Mouse (Mus musculus) gastrocnemius, adult 2 months (tissue): ENCODE measurements around the gene Chd1l. TPM values are rescaled to one million over a fixed set of nuclear protein-coding genes. Genes with fewer than 3 reads are reported as not detected.

ENCODE experiments used
- DNase-seq: peaks from one replicate; pipeline ENCODE4 v3.0.0; 2022
- H3K27ac ChIP-seq: fragments of 200-600 bp; 2 replicates; pipeline ENCODE4 v1.8.1; 2022; ENCODE audit warnings: mild to moderate bottlenecking
- H3K4me3 ChIP-seq: fragments of 200-600 bp; 2 replicates; pipeline ENCODE4 v1.8.1; 2022; ENCODE audit warnings: mild to moderate bottlenecking, moderate library complexity
- CTCF ChIP-seq: fragments of 200-600 bp; IDR thresholded peaks from 2 replicates; pipeline ENCODE4 v1.8.1; 2022; ENCODE audit warnings: antibody characterized with exemption, mild to moderate bottlenecking, moderate library complexity
- intact Hi-C: fragments of 180-260 bp; cut with DNase I; formaldehyde crosslinking; loops from one replicate; pipeline ENCODE4 v1.15.1; 2025
- long read RNA-seq, 2 experiments: library from polyadenylated mRNA; stranded (forward); transcript quantifications; one replicate each; pipeline ENCODE4 v2.0.0; 2021
- total RNA-seq, 2 experiments: library from RNA; stranded (reverse); gene quantifications; 2 replicates each; pipeline ENCODE4 v1.2.3; 2021

Gene Chd1l
- total RNA-seq: 10 to 100 TPM; 10.6 to 11.5 TPM
- long read RNA-seq, experiment 1, transcript Chd1l-201 (23 exons, 3,008 nt): major isoform, 9 of 23 reads
- long read RNA-seq, experiment 1, partial matches to known transcripts: 3 of 23 reads
- long read RNA-seq, experiment 1, other reads (novel, unspliced or antisense): 11 of 23 reads
- long read RNA-seq, experiment 2, transcript Chd1l-201 (23 exons, 3,008 nt): major isoform, 18 of 35 reads
- long read RNA-seq, experiment 2, partial matches to known transcripts: 2 of 35 reads
- long read RNA-seq, experiment 2, other reads (novel, unspliced or antisense): 15 of 35 reads

DNA sequence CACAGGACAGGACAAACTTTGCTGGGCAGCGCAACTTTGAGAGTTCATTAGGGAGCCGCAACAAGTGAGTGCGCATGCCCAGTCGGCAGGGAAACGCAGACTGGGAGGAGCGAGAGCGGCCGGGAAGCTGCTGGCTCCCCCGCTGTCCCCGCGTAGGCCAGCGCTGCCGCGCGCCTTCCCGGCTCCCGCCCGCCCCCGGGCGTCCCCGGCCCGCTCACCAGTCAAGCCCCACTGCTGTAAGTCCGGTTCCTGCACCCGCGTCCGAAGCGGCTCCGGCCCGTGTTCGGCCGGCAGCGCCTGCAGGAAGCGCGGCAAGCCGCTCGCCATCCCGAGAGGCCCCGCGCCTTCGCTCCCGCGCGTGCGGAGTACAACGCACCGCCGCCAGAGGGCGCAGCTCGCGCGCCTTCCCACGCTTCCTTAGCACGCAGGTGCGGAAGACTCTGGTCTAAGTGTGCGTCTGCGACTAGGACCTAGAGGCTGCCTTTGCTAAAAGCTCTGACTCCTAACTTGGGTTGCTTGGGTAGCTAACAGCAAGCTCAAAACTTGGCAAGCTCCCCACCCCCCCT, at the start of gene Chd1l:
Chd1l (minus strand) TSS at position 359 of the 566 bp plus-strand sequence.
- TF ChIP-seq CTCF: peak; percentile 100
- intact Hi-C loops: loop anchor here (2.0 kb wide), 1 partner anchor 45 kb away; no protein-coding TSS in a partner anchor
- peak within 1 kb of the TSS; percentile 91 for H3K4me3 ChIP-seq
- peak within 1 kb of the TSS; percentile 96 for H3K27ac ChIP-seq
- peak; percentile 95 for DNase-seq

DNA sequence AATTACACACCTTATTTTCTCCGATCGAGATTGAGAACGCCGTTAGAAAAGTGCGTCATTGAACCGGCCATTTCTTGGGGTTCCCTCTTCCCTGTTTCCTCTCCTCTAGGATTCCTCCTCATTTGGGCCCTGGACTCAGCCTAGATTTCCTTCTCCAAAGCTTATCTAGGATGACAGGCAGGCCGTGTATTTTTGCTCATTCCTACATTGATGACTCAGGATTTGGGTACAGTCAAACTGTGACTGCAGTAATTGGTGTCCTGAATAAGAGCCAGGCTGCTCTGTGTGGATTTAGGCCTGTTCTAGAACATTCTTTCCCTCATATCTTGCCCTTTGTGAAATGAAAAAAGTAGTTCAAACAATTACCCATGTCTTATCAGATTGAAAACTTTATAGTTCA, 49.7 kb upstream of the Chd1l start:
- Histone ChIP-seq H3K4me3 (peak overlapping the region; percentile 96), H3K27ac (peak overlapping the region; percentile 94)
- DNase-seq: no peak
- intact Hi-C loops: loop anchor here (5.0 kb wide), 1 partner anchor 108 kb away; no protein-coding TSS in a partner anchor
- TF ChIP-seq CTCF: no peak

GRCm38 (mm10) chr3:97658426-97659193, 48.6 kb upstream of the Chd1l start:
- DNase-seq: peak; percentile 90

GRCm38 (mm10) chr3:97657655-97658411, 47.8 kb upstream of the Chd1l start, which contains the start of gene Prkab2:
Gene Prkab2, plus strand, starts transcription at chr3:97658193.
- Histone ChIP-seq H3K4me3 (peak within 1 kb of the TSS; percentile 96), H3K27ac (peak within 1 kb of the TSS; percentile 94)
- intact Hi-C loops: loop anchor here (5.0 kb wide), 1 partner anchor 109 kb away; no protein-coding TSS in a partner anchor
- DNase-seq: peak; percentile 99
- no peak for TF ChIP-seq CTCF

More at GRCm38 (mm10) chr3:97658426-97659193, 48.6 kb upstream of the Chd1l start:
- intact Hi-C loops: loop anchor here (5.0 kb wide), 1 partner anchor 109 kb away; no protein-coding TSS in a partner anchor
- TF ChIP-seq CTCF: no peak
- H3K4me3 ChIP-seq: peak overlapping the region; percentile 96
- peak overlapping the region; percentile 94 for H3K27ac ChIP-seq

DNA sequence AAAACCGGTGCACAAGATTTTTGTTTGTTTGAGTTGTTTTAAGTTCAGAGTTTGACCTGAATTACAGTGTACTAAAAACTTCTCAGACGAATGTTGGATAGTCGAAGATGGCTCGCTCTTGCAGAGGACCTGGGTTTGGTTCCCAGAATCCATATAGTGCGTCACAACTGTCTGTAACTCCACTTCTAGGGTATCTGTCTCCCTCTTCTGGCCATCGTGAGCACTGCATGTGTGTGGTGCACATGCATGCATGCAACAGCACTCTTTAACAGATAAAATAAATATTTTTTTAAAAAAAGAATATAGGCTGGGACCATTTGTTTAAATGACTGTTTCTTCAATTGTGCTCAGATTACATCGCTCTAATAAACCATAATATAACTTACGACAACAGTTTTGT, 44.9 kb upstream of the Chd1l start:
- no peak overlapping the region for H3K4me3 ChIP-seq
- peak; percentile 40 for DNase-seq

GRCm38 (mm10) chr3:97653781-97654180, 43.8 kb upstream of the Chd1l start:
- Histone ChIP-seq H3K27ac (peak overlapping the region; percentile 95; the same call in 1 of the 2 replicates), H3K4me3 (no peak overlapping the region)
- no peak for DNase-seq
- no peak for TF ChIP-seq CTCF
- intact Hi-C loops: loop anchor here (2.0 kb wide), 1 partner anchor 43 kb away; the partner anchor contains the start of gene Chd1l

More for the DNA sequence above, 44.9 kb upstream of the Chd1l start:
- peak; percentile 64 for TF ChIP-seq CTCF
- intact Hi-C loops: loop anchor here (2.0 to 5.0 kb wide), 2 partner anchors 44 to 112 kb away; partner anchors contain the start of gene Chd1l
- no peak overlapping the region for H3K27ac ChIP-seq

GRCm38 (mm10) chr3:97651604-97652003, 41.6 kb upstream of the Chd1l start:
- H3K27ac ChIP-seq: peak overlapping the region; percentile 95
- H3K4me3 ChIP-seq: peak overlapping the region; percentile 70
- DNase-seq: peak; percentile 55
- intact Hi-C loops: no loop called here
- TF ChIP-seq CTCF: no peak

GRCm38 (mm10) chr3:97649469-97649868, 39.5 kb upstream of the Chd1l start:
- DNase-seq: no peak
- intact Hi-C loops: no loop called here
- TF ChIP-seq CTCF: no peak
- H3K27ac ChIP-seq: peak overlapping the region; percentile 17; the same call in 1 of the 2 replicates
- H3K4me3 ChIP-seq: peak overlapping the region; percentile 40

DNA sequence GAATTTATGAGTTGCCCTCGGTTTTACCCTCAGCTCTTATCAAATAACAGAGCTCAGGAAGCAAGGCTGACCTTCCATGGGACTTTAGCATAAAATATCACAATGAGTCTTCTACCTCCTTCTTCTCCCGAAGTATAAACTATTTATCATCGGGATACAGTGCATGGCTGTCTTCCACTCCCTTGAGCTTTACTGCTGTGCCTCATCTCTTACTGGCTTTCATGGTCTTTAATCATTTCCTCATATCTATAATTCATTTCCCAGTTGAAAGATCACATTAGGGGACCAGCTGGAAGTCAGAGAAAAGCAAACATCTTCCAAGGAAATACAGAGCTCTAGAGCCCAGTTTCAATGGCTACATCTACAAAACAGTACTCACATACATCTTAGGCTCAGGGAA, 39.0 kb upstream of the Chd1l start:
- intact Hi-C loops: no loop called here
- H3K27ac ChIP-seq: peak overlapping the region; percentile 17; the same call in 1 of the 2 replicates
- H3K4me3 ChIP-seq: peak overlapping the region; percentile 40
- no peak for TF ChIP-seq CTCF
- no peak for DNase-seq

DNA sequence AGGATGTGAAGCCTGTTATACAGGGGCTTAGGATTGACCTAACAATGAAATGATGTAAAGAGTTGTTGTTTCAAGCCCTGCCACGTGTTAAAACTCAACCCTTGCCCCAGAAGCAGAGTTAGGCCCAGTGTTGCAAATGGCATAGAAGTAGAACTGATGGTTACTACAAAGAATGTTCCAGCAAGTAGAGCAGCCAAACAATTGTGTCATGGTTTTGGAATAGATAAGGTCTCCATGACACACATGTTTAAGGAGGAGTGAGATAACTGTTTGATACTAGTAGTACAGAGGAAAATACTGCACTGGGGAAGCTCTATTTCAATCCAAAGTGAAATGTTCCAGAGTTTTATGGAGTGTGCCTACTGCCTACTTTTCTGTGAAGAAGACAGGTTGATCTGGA, 38.5 kb upstream of the Chd1l start:
- intact Hi-C loops: no loop called here
- DNase-seq: no peak
- TF ChIP-seq CTCF: no peak
- Histone ChIP-seq H3K4me3 (no peak overlapping the region), H3K27ac (peak overlapping the region; percentile 43; the same call in 1 of the 2 replicates)

DNA sequence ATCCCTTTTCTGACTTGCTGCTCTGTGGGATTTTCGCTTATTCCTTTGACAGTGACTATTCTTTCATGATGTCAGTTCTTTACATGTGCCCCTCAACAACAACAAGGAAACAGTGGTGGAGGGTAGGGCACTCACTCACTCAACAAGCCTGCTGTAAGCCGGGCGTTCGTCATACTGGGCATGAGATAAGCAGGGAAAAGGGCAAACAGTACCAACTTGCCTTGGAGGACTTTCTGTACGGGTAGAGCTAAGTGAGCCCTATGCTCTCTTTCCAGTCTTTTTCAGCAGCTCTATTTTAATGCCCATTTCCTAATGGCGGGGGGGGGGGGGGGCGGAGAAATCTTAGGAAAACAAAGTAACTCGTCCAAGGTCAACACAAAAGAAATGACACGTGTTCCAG, 32.0 kb upstream of the Chd1l start:
- no peak for DNase-seq
- no peak overlapping the region for H3K27ac ChIP-seq
- intact Hi-C loops: no loop called here

GRCm38 (mm10) chr3:97641396-97641795, 31.4 kb upstream of the Chd1l start:
- intact Hi-C loops: no loop called here
- TF ChIP-seq CTCF: no peak
- no peak overlapping the region for H3K4me3 ChIP-seq
- no peak for DNase-seq
- H3K27ac ChIP-seq: no peak overlapping the region

More for the DNA sequence above, 32.0 kb upstream of the Chd1l start:
- H3K4me3 ChIP-seq: no peak overlapping the region
- no peak for TF ChIP-seq CTCF
